Mouse (Mus musculus): ENCODE data around the gene Lrrc71.

The Lrrc71 gene

GRCm38 (mm10) chr3:87748431-87748830 is at the start of gene Lrrc71:
TSS of gene Lrrc71 (minus strand) at chr3:87748625.
- DNase-seq (ENCODE audit: low spot score): no peak

- no peak for DNase-seq (ENCODE audit: low spot score)
Observed at GRCm38 (mm10) chr3:87796736-87797334, 48.4 kb upstream of the Lrrc71 start, which contains the start of gene Insrr. TSS of gene Insrr (plus strand) at chr3:87796951.

GRCm38 (mm10) chr3:87795336-87796277 is 47.2 kb upstream of the Lrrc71 start:
- DNase-seq (ENCODE audit: low spot score): peak; percentile 39

- no peak for DNase-seq (ENCODE audit: low spot score)
Observed at GRCm38 (mm10) chr3:87794922-87795325, 46.5 kb upstream of the Lrrc71 start, which contains the start of gene Ntrk1. TSS of gene Ntrk1 (minus strand) at chr3:87795162.

GRCm38 (mm10) chr3:87789768-87790167 is 41.3 kb upstream of the Lrrc71 start:
- no peak for DNase-seq (ENCODE audit: low spot score)

- DNase-seq (ENCODE audit: low spot score): no peak
Observed at GRCm38 (mm10) chr3:87789248-87789647, 40.8 kb upstream of the Lrrc71 start.

- no peak for DNase-seq (ENCODE audit: low spot score)
Observed at GRCm38 (mm10) chr3:87785626-87786214, 37.3 kb upstream of the Lrrc71 start.

- DNase-seq (ENCODE audit: low spot score): no peak
Observed at GRCm38 (mm10) chr3:87785156-87785555, 36.7 kb upstream of the Lrrc71 start.

GRCm38 (mm10) chr3:87783282-87784023 is 35.0 kb upstream of the Lrrc71 start:
- no peak for DNase-seq (ENCODE audit: low spot score)

GRCm38 (mm10) chr3:87779086-87779485 is 30.7 kb upstream of the Lrrc71 start:
- DNase-seq (ENCODE audit: low spot score): no peak

GRCm38 (mm10) chr3:87778283-87778682 is 29.9 kb upstream of the Lrrc71 start:
- no peak for DNase-seq (ENCODE audit: low spot score)

- no peak for DNase-seq (ENCODE audit: low spot score)
Observed at GRCm38 (mm10) chr3:87771088-87771487, 22.7 kb upstream of the Lrrc71 start.

GRCm38 (mm10) chr3:87770280-87770679 is 21.9 kb upstream of the Lrrc71 start:
- no peak for DNase-seq (ENCODE audit: low spot score)

GRCm38 (mm10) chr3:87769506-87769905 is 21.1 kb upstream of the Lrrc71 start:
- no peak for DNase-seq (ENCODE audit: low spot score)

- DNase-seq (ENCODE audit: low spot score): peak; percentile 89
Observed at GRCm38 (mm10) chr3:87768844-87769243, 20.4 kb upstream of the Lrrc71 start.

GRCm38 (mm10) chr3:87768431-87768830 is 20.0 kb upstream of the Lrrc71 start:
- no peak for DNase-seq (ENCODE audit: low spot score)

- DNase-seq (ENCODE audit: low spot score): no peak
Observed at GRCm38 (mm10) chr3:87767764-87768163, 19.3 kb upstream of the Lrrc71 start.

GRCm38 (mm10) chr3:87766284-87766667 is 17.9 kb upstream of the Lrrc71 start:
- no peak for DNase-seq (ENCODE audit: low spot score)

- no peak for DNase-seq (ENCODE audit: low spot score)
Observed at GRCm38 (mm10) chr3:87765631-87766283, 17.3 kb upstream of the Lrrc71 start.

GRCm38 (mm10) chr3:87765091-87765490 is 16.7 kb upstream of the Lrrc71 start:
- no peak for DNase-seq (ENCODE audit: low spot score)

- DNase-seq (ENCODE audit: low spot score): no peak
Observed at GRCm38 (mm10) chr3:87764506-87764905, 16.1 kb upstream of the Lrrc71 start.
